Mouse (Mus musculus) CD4-positive, CD25-positive, alpha-beta regulatory T cell, adult 2 months (primary cell): ENCODE data around the gene Wipf3.

Experiments used
- DNase-seq: peaks from one replicate; pipeline ENCODE4 v3.0.0-alpha.2; 2012; ENCODE audit warnings: low read depth, low spot score

The Wipf3 gene

GRCm38 (mm10) chr6:54432191-54432590 lies 2.8 kb downstream of the Wipf3 start:
- no peak for DNase-seq

- no peak for DNase-seq
Observed at GRCm38 (mm10) chr6:54432806-54433545, 3.6 kb downstream of the Wipf3 start.

- no peak for DNase-seq
Observed at GRCm38 (mm10) chr6:54434171-54434570, 4.8 kb downstream of the Wipf3 start.

- DNase-seq: no peak
Observed at GRCm38 (mm10) chr6:54435663-54436062, 6.3 kb downstream of the Wipf3 start.

- DNase-seq: no peak
Observed at GRCm38 (mm10) chr6:54436286-54436685, 6.9 kb downstream of the Wipf3 start.

- DNase-seq: no peak
Observed at GRCm38 (mm10) chr6:54438510-54438909, 9.1 kb downstream of the Wipf3 start.

GRCm38 (mm10) chr6:54440658-54441057 lies 11.3 kb downstream of the Wipf3 start:
- DNase-seq: no peak

- DNase-seq: no peak
Observed at GRCm38 (mm10) chr6:54443657-54444056, 14.3 kb downstream of the Wipf3 start.

- no peak for DNase-seq
Observed at GRCm38 (mm10) chr6:54444086-54444485, 14.7 kb downstream of the Wipf3 start.

- DNase-seq: no peak
Observed at GRCm38 (mm10) chr6:54445249-54445818, 15.9 kb downstream of the Wipf3 start.

GRCm38 (mm10) chr6:54447353-54447752 lies 17.9 kb downstream of the Wipf3 start:
- DNase-seq: no peak

GRCm38 (mm10) chr6:54459661-54460060 lies 30.3 kb downstream of the Wipf3 start:
- no peak for DNase-seq

- DNase-seq: no peak
Observed at GRCm38 (mm10) chr6:54460172-54460914, 30.9 kb downstream of the Wipf3 start.

GRCm38 (mm10) chr6:54460915-54461671 lies 31.7 kb downstream of the Wipf3 start:
- no peak for DNase-seq

- DNase-seq: no peak
Observed at GRCm38 (mm10) chr6:54462766-54463165, 33.4 kb downstream of the Wipf3 start.

GRCm38 (mm10) chr6:54463701-54464458 lies 34.5 kb downstream of the Wipf3 start:
- no peak for DNase-seq

- DNase-seq: no peak
Observed at GRCm38 (mm10) chr6:54464926-54465325, 35.5 kb downstream of the Wipf3 start.

GRCm38 (mm10) chr6:54467371-54467770 lies 38.0 kb downstream of the Wipf3 start:
- DNase-seq: no peak

- DNase-seq: no peak
Observed at GRCm38 (mm10) chr6:54471866-54472265, 42.5 kb downstream of the Wipf3 start.

- DNase-seq: no peak
Observed at GRCm38 (mm10) chr6:54472846-54473715, 43.7 kb downstream of the Wipf3 start.
